Mouse (Mus musculus) gastrocnemius, postnatal 14 days (tissue): ENCODE results near the gene Gm20825. TPM values are rescaled to one million over a fixed set of nuclear protein-coding genes. Genes with fewer than 3 reads are reported as not detected.
"Not testable (repeated sequence)": the region's sequence is repeated elsewhere in the genome, so short reads cannot be mapped to it uniquely, and the experiment has no call there.

ENCODE experiments used
- DNase-seq: peaks from one replicate; pipeline ENCODE4 v3.0.0; 2021; ENCODE audit warnings: mixed read lengths
- intact Hi-C: fragments of 180-260 bp; cut with DNase I; formaldehyde crosslinking; loops from one replicate; pipeline ENCODE4 v1.15.1; 2025; ENCODE audit warnings: low total_unique reads
- long read RNA-seq, 2 experiments: library from polyadenylated mRNA; stranded (forward); transcript quantifications; one replicate each; pipeline ENCODE4 v2.0.0; 2021
- total RNA-seq, 2 experiments: library from RNA; stranded (reverse); gene quantifications; 2 replicates each; pipeline ENCODE4 v1.2.3; 2021

The Gm20825 gene
- total RNA-seq: not detected
- long read RNA-seq, experiment 1: 0 reads
- long read RNA-seq, experiment 2: 0 reads

DNA sequence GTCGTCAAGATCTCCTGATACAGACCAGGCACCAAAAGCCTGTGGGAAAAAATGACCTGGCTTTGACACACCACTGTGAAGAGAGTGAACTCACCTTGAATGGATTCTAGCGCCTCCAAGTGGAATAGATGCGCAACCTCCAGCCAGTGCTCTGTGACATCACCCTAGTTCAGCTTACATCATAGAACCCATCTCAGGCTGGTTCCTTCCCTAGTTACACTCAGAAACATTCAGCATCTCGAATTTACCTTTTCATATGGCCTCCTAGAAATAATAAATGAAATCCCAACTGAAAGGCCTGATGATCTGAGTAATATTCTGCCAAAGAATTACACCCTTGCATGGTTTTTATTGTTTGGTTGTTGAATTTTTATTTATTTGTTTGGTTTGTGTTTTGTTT, at the start of gene Gm20825:
Gene Gm20825 (minus strand): TSS at position 101 of the 400 bp plus-strand sequence.
- DNase-seq, intact Hi-C loops: not testable (repeated sequence)

Other genes starting within 250 kb of the Gm20825 start
- gene Gm29049, start 74.3 kb downstream of the Gm20825 start, total RNA-seq: not detected
- gene Gm20824, start 186.4 kb upstream of the Gm20825 start, total RNA-seq: not detected